Mouse (Mus musculus) neural tube, embryonic 12.5 days (tissue): ENCODE measurements around the gene Mgat5b. TPM values are rescaled to one million over a fixed set of nuclear protein-coding genes. Genes with fewer than 3 reads are reported as not detected.

ENCODE experiments used
- ATAC-seq: fragments of 200-750 bp; cut with Nextera tagmentation; 2 replicates; pipeline ENCODE4 v1.8.0; 2017; ENCODE audit warnings: low read depth, mild to moderate bottlenecking, moderate TSS enrichment, moderate library complexity; ENCODE audit not compliant: low FRiP score
- H3K27ac ChIP-seq: fragments of 300-500 bp; sonication (generic); 2 replicates; pipeline ENCODE4 v1.5.1; 2016
- H3K27me3 ChIP-seq: fragments of 300-500 bp; sonication (generic); replicated peaks from 2 replicates; pipeline ENCODE4 v1.6.1; 2016; ENCODE audit warnings: mild to moderate bottlenecking
- H3K36me3 ChIP-seq: fragments of 300-500 bp; sonication (generic); 2 replicates; pipeline ENCODE4 v1.6.1; 2016; ENCODE audit warnings: mild to moderate bottlenecking
- H3K4me1 ChIP-seq: fragments of 300-500 bp; sonication (generic); 2 replicates; pipeline ENCODE4 v1.6.1; 2016
- H3K4me2 ChIP-seq: fragments of 300-500 bp; sonication (generic); replicated peaks from 2 replicates; pipeline ENCODE4 v1.6.1; 2016; ENCODE audit warnings: mild to moderate bottlenecking
- H3K4me3 ChIP-seq: fragments of 300-500 bp; sonication (generic); 2 replicates; pipeline ENCODE4 v1.5.1; 2016
- H3K9ac ChIP-seq: fragments of 300-500 bp; sonication (generic); 2 replicates; pipeline ENCODE4 v1.6.1; 2016; ENCODE audit warnings: mild to moderate bottlenecking
- H3K9me3 ChIP-seq: fragments of 300-500 bp; sonication (generic); 2 replicates; pipeline ENCODE4 v1.6.1; 2016; ENCODE audit warnings: mild to moderate bottlenecking
- WGBS: fragments of 180-500 bp; shearing (Covaris S2); methylation state at CpG from one replicate; pipeline ENCODE4 v1.1.7; 2016; 5-methylcytosine and 5-hydroxymethylcytosine counted together
- polyA plus RNA-seq: library from polyadenylated mRNA; unstranded; fragments of >200 nt; fragmentation: Nextera tagmentation; extraction: Ambion mirVana; gene quantifications from 2 replicates; pipeline ENCODE4 v1.2.1, GENCODE M21; 2016

The Mgat5b gene
- polyA plus RNA-seq, 1 experiment from 2014 or later = 30.1 TPM

- Histone ChIP-seq H3K9ac (no peak overlapping the region), H3K9me3 (no peaks in the 10 kb centered on the region), H3K4me2 (no peak overlapping the region), H3K36me3 (peaks cover 12% of the 10 kb centered on the region), H3K4me3 (no peak overlapping the region), H3K27ac (0 out of 2 replicates have a peak overlapping the region, but pooled peaks have one; percentile 37), H3K4me1 (peaks cover 20% of the 10 kb centered on the region), H3K27me3 (peaks cover 9% of the 10 kb centered on the region)
- 62% methylated on average over 7 of the region's 7 CpGs for WGBS
- ATAC-seq = no peak
These were observed 71.6 kb downstream of the Mgat5b start for GRCm38 (mm10) chr11:116990231-116990630.

- no peaks in the 10 kb centered on the region; the same call in 1 of the 2 replicates for H3K36me3 ChIP-seq
- peaks cover 9% of the 10 kb centered on the region for H3K27me3 ChIP-seq
- H3K4me2 ChIP-seq = no peak overlapping the region
- no peak overlapping the region for H3K27ac ChIP-seq
- H3K9me3 ChIP-seq = no peaks in the 10 kb centered on the region
- 73% methylated on average over 8 of the region's 8 CpGs for WGBS
- ATAC-seq = no peak
- no peak overlapping the region for H3K9ac ChIP-seq
- H3K4me3 ChIP-seq = no peak overlapping the region
- peaks cover 20% of the 10 kb centered on the region for H3K4me1 ChIP-seq
These were observed 72.7 kb downstream of the Mgat5b start for GRCm38 (mm10) chr11:116991410-116991809.

- H3K9ac ChIP-seq = no peak overlapping the region
- peaks cover 9% of the 10 kb centered on the region for H3K27me3 ChIP-seq
- ATAC-seq = no peak
- H3K4me2 ChIP-seq = no peak overlapping the region
- no peaks in the 10 kb centered on the region for H3K9me3 ChIP-seq
- 70% methylated on average over 6 of the region's 6 CpGs for WGBS
- H3K4me1 ChIP-seq = peaks cover 22% of the 10 kb centered on the region
- no peak overlapping the region for H3K27ac ChIP-seq
- H3K36me3 ChIP-seq = no peaks in the 10 kb centered on the region
- no peak overlapping the region for H3K4me3 ChIP-seq
These were observed 73.3 kb downstream of the Mgat5b start for GRCm38 (mm10) chr11:116991964-116992363.

GRCm38 (mm10) chr11:116994095-116994582 is 75.5 kb downstream of the Mgat5b start:
- 3% methylated on average over 18 of the region's 18 CpGs for WGBS
- Histone ChIP-seq H3K9ac (0 out of 2 replicates have a peak overlapping the region, but pooled peaks have one; percentile 7), H3K27me3 (peaks cover 9% of the 10 kb centered on the region), H3K4me2 (peak overlapping the region; percentile 55), H3K4me3 (0 out of 2 replicates have a peak overlapping the region, but pooled peaks have one; percentile 7), H3K9me3 (no peaks in the 10 kb centered on the region), H3K4me1 (peaks cover 19% of the 10 kb centered on the region), H3K27ac (0 out of 2 replicates have a peak overlapping the region, but pooled peaks have one; percentile 12), H3K36me3 (no peaks in the 10 kb centered on the region)
- peak; percentile 52; the same call in 1 of the 2 replicates for ATAC-seq

- Histone ChIP-seq H3K9ac (no peak overlapping the region), H3K27me3 (peaks cover 9% of the 10 kb centered on the region), H3K4me3 (no peak overlapping the region), H3K4me2 (no peak overlapping the region), H3K9me3 (no peaks in the 10 kb centered on the region), H3K36me3 (no peaks in the 10 kb centered on the region), H3K4me1 (peaks cover 15% of the 10 kb centered on the region), H3K27ac (no peak overlapping the region)
- ATAC-seq = no peak
- 21% methylated on average over 3 of the region's 3 CpGs for WGBS
These were observed 78.3 kb downstream of the Mgat5b start for GRCm38 (mm10) chr11:116996976-116997375.

- ATAC-seq = no peak
- Histone ChIP-seq H3K36me3 (no peaks in the 10 kb centered on the region), H3K4me2 (no peak overlapping the region), H3K4me3 (no peak overlapping the region), H3K4me1 (peaks cover 20% of the 10 kb centered on the region), H3K9ac (no peak overlapping the region), H3K27ac (no peak overlapping the region), H3K9me3 (no peaks in the 10 kb centered on the region), H3K27me3 (no peaks in the 10 kb centered on the region; the same call in 1 of the 2 replicates)
- 91% methylated on average over 5 of the region's 5 CpGs for WGBS
These were observed 80.3 kb downstream of the Mgat5b start for GRCm38 (mm10) chr11:116998935-116999334.

- Histone ChIP-seq H3K9ac (no peak overlapping the region), H3K4me2 (no peak overlapping the region), H3K4me1 (peaks cover 16% of the 10 kb centered on the region), H3K27ac (no peak overlapping the region), H3K36me3 (no peaks in the 10 kb centered on the region), H3K9me3 (no peaks in the 10 kb centered on the region), H3K4me3 (no peak overlapping the region), H3K27me3 (no peaks in the 10 kb centered on the region)
- 2% methylated on average over 3 of the region's 3 CpGs for WGBS
- ATAC-seq = no peak
These were observed 81.6 kb downstream of the Mgat5b start for GRCm38 (mm10) chr11:117000219-117000618.

GRCm38 (mm10) chr11:117001789-117002188 is 83.1 kb downstream of the Mgat5b start:
- no peak for ATAC-seq
- H3K36me3 ChIP-seq = no peaks in the 10 kb centered on the region
- no peaks in the 10 kb centered on the region for H3K27me3 ChIP-seq
- peaks cover 16% of the 10 kb centered on the region for H3K4me1 ChIP-seq
- WGBS = 33% methylated on average over 4 of the region's 4 CpGs
- no peak overlapping the region for H3K27ac ChIP-seq
- no peak overlapping the region for H3K4me3 ChIP-seq
- no peak overlapping the region for H3K4me2 ChIP-seq
- H3K9me3 ChIP-seq = no peaks in the 10 kb centered on the region
- no peak overlapping the region for H3K9ac ChIP-seq

GRCm38 (mm10) chr11:117003503-117003902 is 84.8 kb downstream of the Mgat5b start:
- Histone ChIP-seq H3K27ac (no peak overlapping the region), H3K4me3 (no peak overlapping the region), H3K27me3 (no peaks in the 10 kb centered on the region), H3K9ac (no peak overlapping the region), H3K4me2 (peak overlapping the region; percentile 8; the same call in 1 of the 2 replicates), H3K9me3 (no peaks in the 10 kb centered on the region), H3K36me3 (no peaks in the 10 kb centered on the region), H3K4me1 (peaks cover 25% of the 10 kb centered on the region)
- ATAC-seq = no peak
- WGBS = 32% methylated on average over 9 of the region's 9 CpGs

GRCm38 (mm10) chr11:117004277-117004676 is 85.6 kb downstream of the Mgat5b start:
- no peaks in the 10 kb centered on the region for H3K9me3 ChIP-seq
- H3K4me1 ChIP-seq = peaks cover 25% of the 10 kb centered on the region
- no peak for ATAC-seq
- 12% methylated on average over 9 of the region's 9 CpGs for WGBS
- no peak overlapping the region for H3K9ac ChIP-seq
- no peaks in the 10 kb centered on the region for H3K27me3 ChIP-seq
- H3K36me3 ChIP-seq = no peaks in the 10 kb centered on the region
- no peak overlapping the region for H3K4me3 ChIP-seq
- H3K4me2 ChIP-seq = peak overlapping the region; percentile 8
- H3K27ac ChIP-seq = no peak overlapping the region

GRCm38 (mm10) chr11:117017462-117017861 is 98.8 kb downstream of the Mgat5b start:
- WGBS = 38% methylated on average over 4 of the region's 4 CpGs
- ATAC-seq = no peak
- H3K27me3 ChIP-seq = no peaks in the 10 kb centered on the region

GRCm38 (mm10) chr11:117018410-117018809 is 99.7 kb downstream of the Mgat5b start:
- Histone ChIP-seq H3K4me1 (peaks cover 32% of the 10 kb centered on the region), H3K4me2 (peak overlapping the region; percentile 6; the same call in 1 of the 2 replicates), H3K9me3 (no peaks in the 10 kb centered on the region), H3K27ac (no peak overlapping the region), H3K36me3 (no peaks in the 10 kb centered on the region), H3K9ac (no peak overlapping the region), H3K27me3 (no peaks in the 10 kb centered on the region), H3K4me3 (no peak overlapping the region)
- WGBS = 8% methylated on average over 8 of the region's 8 CpGs
- ATAC-seq = peak; percentile 63; the same call in 1 of the 2 replicates

More at GRCm38 (mm10) chr11:117017462-117017861, 98.8 kb downstream of the Mgat5b start:
- Histone ChIP-seq H3K4me3 (no peak overlapping the region), H3K9ac (no peak overlapping the region), H3K9me3 (no peaks in the 10 kb centered on the region), H3K4me2 (0 out of 2 replicates have a peak overlapping the region, but pooled peaks have one; percentile 5), H3K36me3 (no peaks in the 10 kb centered on the region), H3K27ac (no peak overlapping the region), H3K4me1 (peaks cover 32% of the 10 kb centered on the region)

- WGBS = 74% methylated on average over 2 of the region's 2 CpGs
- no peak for ATAC-seq
- no peak overlapping the region for H3K4me3 ChIP-seq
These were observed 102.4 kb downstream of the Mgat5b start for GRCm38 (mm10) chr11:117021026-117021425.

More at GRCm38 (mm10) chr11:117021026-117021425, 102.4 kb downstream of the Mgat5b start:
- Histone ChIP-seq H3K9me3 (no peaks in the 10 kb centered on the region), H3K9ac (no peak overlapping the region), H3K27me3 (no peaks in the 10 kb centered on the region), H3K4me2 (no peak overlapping the region), H3K36me3 (no peaks in the 10 kb centered on the region), H3K27ac (no peak overlapping the region), H3K4me1 (peaks cover 32% of the 10 kb centered on the region)
